Mouse (Mus musculus): Measurements from ENCODE around the gene Cux2. TPM values are rescaled to one million over a fixed set of nuclear protein-coding genes. Genes with fewer than 3 reads are reported as not detected.

The Cux2 gene
- polyA plus RNA-seq, 1 experiment from 2014 or later, result 1.5 TPM

- Histone ChIP-seq H3K27me3 (replicated peaks; ENCODE audit: control insufficient read depth, insufficient read depth, low read length) (no peaks in the 10 kb centered on the region), H3K36me3 (ENCODE audit: control insufficient read depth, insufficient read depth) (peaks cover 39% of the 10 kb centered on the region), H3K9ac (ENCODE audit: low read depth, low read length) (no peak overlapping the region), H3K27ac (ENCODE audit: low read depth, low read length) (no peak overlapping the region), H3K9me3 (ENCODE audit: control insufficient read depth) (no peaks in the 10 kb centered on the region), H3K4me3 (ENCODE audit: low read depth, low read length) (no peak overlapping the region), H3K4me1 (replicated peaks; ENCODE audit: control insufficient read depth, insufficient read depth, low read length) (0 out of 2 replicates have a peak, but pooled peaks cover 10% of the 10 kb centered on the region), H3K4me2 (replicated peaks; ENCODE audit: low read depth) (no peak overlapping the region)
- TF ChIP-seq CTCF (IDR thresholded peaks at IDR 0.05; ENCODE audit: low read depth), result no peak
- no peak for ATAC-seq
- WGBS, result 89% methylated on average over 3 of the region's 3 CpGs
Measured at GRCm38 (mm10) chr5:121825606-121826005, 224.3 kb downstream of the Cux2 start.

- no peaks in the 10 kb centered on the region for H3K9me3 ChIP-seq (ENCODE audit: control insufficient read depth)
- H3K27ac ChIP-seq (ENCODE audit: low read depth, low read length), result peak overlapping the region; percentile 41; the same call in 1 of the 2 replicates
- no peak overlapping the region for H3K4me2 ChIP-seq (replicated peaks; ENCODE audit: low read depth)
- H3K4me1 ChIP-seq (replicated peaks; ENCODE audit: control insufficient read depth, insufficient read depth, low read length), result 0 out of 2 replicates have a peak, but pooled peaks cover 10% of the 10 kb centered on the region
- no peak for TF ChIP-seq CTCF (IDR thresholded peaks at IDR 0.05; ENCODE audit: low read depth)
- peaks cover 47% of the 10 kb centered on the region for H3K36me3 ChIP-seq (ENCODE audit: control insufficient read depth, insufficient read depth)
- H3K27me3 ChIP-seq (replicated peaks; ENCODE audit: control insufficient read depth, insufficient read depth, low read length), result no peaks in the 10 kb centered on the region
- no peak for ATAC-seq
- no peak overlapping the region for H3K9ac ChIP-seq (ENCODE audit: low read depth, low read length)
- WGBS, result 59% methylated on average over 4 of the region's 4 CpGs
- H3K4me3 ChIP-seq (ENCODE audit: low read depth, low read length), result no peak overlapping the region
Measured at GRCm38 (mm10) chr5:121824121-121824520, 225.8 kb downstream of the Cux2 start.

- Histone ChIP-seq H3K4me1 (replicated peaks; ENCODE audit: control insufficient read depth, insufficient read depth, low read length) (0 out of 2 replicates have a peak, but pooled peaks cover 10% of the 10 kb centered on the region), H3K9ac (ENCODE audit: low read depth, low read length) (no peak overlapping the region), H3K27me3 (replicated peaks; ENCODE audit: control insufficient read depth, insufficient read depth, low read length) (no peaks in the 10 kb centered on the region), H3K4me2 (replicated peaks; ENCODE audit: low read depth) (no peak overlapping the region), H3K36me3 (ENCODE audit: control insufficient read depth, insufficient read depth) (peaks cover 51% of the 10 kb centered on the region), H3K27ac (ENCODE audit: low read depth, low read length) (no peak overlapping the region), H3K9me3 (ENCODE audit: control insufficient read depth) (no peaks in the 10 kb centered on the region), H3K4me3 (ENCODE audit: low read depth, low read length) (no peak overlapping the region)
- no peak for TF ChIP-seq CTCF (IDR thresholded peaks at IDR 0.05; ENCODE audit: low read depth)
- WGBS, result 89% methylated on average over 1 of the region's 1 CpGs
- no peak for ATAC-seq
Measured at GRCm38 (mm10) chr5:121823668-121824067, 226.2 kb downstream of the Cux2 start.

- H3K4me3 ChIP-seq (ENCODE audit: low read depth, low read length), result no peak overlapping the region
- H3K36me3 ChIP-seq (ENCODE audit: control insufficient read depth, insufficient read depth), result peaks cover 51% of the 10 kb centered on the region
- H3K9ac ChIP-seq (ENCODE audit: low read depth, low read length), result no peak overlapping the region
- WGBS, result 80% methylated on average over 7 of the region's 7 CpGs
- H3K9me3 ChIP-seq (ENCODE audit: control insufficient read depth), result no peaks in the 10 kb centered on the region
- H3K4me2 ChIP-seq (replicated peaks; ENCODE audit: low read depth), result no peak overlapping the region
- ATAC-seq, result no peak
- no peak for TF ChIP-seq CTCF (IDR thresholded peaks at IDR 0.05; ENCODE audit: low read depth)
- no peak overlapping the region for H3K27ac ChIP-seq (ENCODE audit: low read depth, low read length)
- 0 out of 2 replicates have a peak, but pooled peaks cover 10% of the 10 kb centered on the region for H3K4me1 ChIP-seq (replicated peaks; ENCODE audit: control insufficient read depth, insufficient read depth, low read length)
- H3K27me3 ChIP-seq (replicated peaks; ENCODE audit: control insufficient read depth, insufficient read depth, low read length), result no peaks in the 10 kb centered on the region
Measured at GRCm38 (mm10) chr5:121822786-121823505, 227.0 kb downstream of the Cux2 start.

- Histone ChIP-seq H3K4me3 (ENCODE audit: low read depth, low read length) (no peak overlapping the region), H3K27ac (ENCODE audit: low read depth, low read length) (peak overlapping the region; percentile 41; the same call in 1 of the 2 replicates), H3K9ac (ENCODE audit: low read depth, low read length) (no peak overlapping the region), H3K27me3 (replicated peaks; ENCODE audit: control insufficient read depth, insufficient read depth, low read length) (no peaks in the 10 kb centered on the region), H3K4me2 (replicated peaks; ENCODE audit: low read depth) (no peak overlapping the region), H3K36me3 (ENCODE audit: control insufficient read depth, insufficient read depth) (peaks cover 61% of the 10 kb centered on the region), H3K4me1 (replicated peaks; ENCODE audit: control insufficient read depth, insufficient read depth, low read length) (0 out of 2 replicates have a peak, but pooled peaks cover 5% of the 10 kb centered on the region), H3K9me3 (ENCODE audit: control insufficient read depth) (no peaks in the 10 kb centered on the region)
- no peak for TF ChIP-seq CTCF (IDR thresholded peaks at IDR 0.05; ENCODE audit: low read depth)
- no peak for ATAC-seq
- WGBS, result 64% methylated on average over 5 of the region's 5 CpGs
Measured at GRCm38 (mm10) chr5:121821552-121821951, 228.3 kb downstream of the Cux2 start.

GRCm38 (mm10) chr5:121821116-121821515 lies 228.8 kb downstream of the Cux2 start:
- H3K4me1 ChIP-seq (replicated peaks; ENCODE audit: control insufficient read depth, insufficient read depth, low read length), result 0 out of 2 replicates have a peak, but pooled peaks cover 5% of the 10 kb centered on the region
- no peak overlapping the region for H3K4me2 ChIP-seq (replicated peaks; ENCODE audit: low read depth)
- TF ChIP-seq CTCF (IDR thresholded peaks at IDR 0.05; ENCODE audit: low read depth), result no peak
- H3K4me3 ChIP-seq (ENCODE audit: low read depth, low read length), result no peak overlapping the region
- peak overlapping the region; percentile 41; the same call in 1 of the 2 replicates for H3K27ac ChIP-seq (ENCODE audit: low read depth, low read length)
- no peak for ATAC-seq
- H3K36me3 ChIP-seq (ENCODE audit: control insufficient read depth, insufficient read depth), result peaks cover 65% of the 10 kb centered on the region
- no peak overlapping the region for H3K9ac ChIP-seq (ENCODE audit: low read depth, low read length)
- WGBS, result 87% methylated on average over 5 of the region's 5 CpGs
- no peaks in the 10 kb centered on the region for H3K27me3 ChIP-seq (replicated peaks; ENCODE audit: control insufficient read depth, insufficient read depth, low read length)
- no peaks in the 10 kb centered on the region for H3K9me3 ChIP-seq (ENCODE audit: control insufficient read depth)

Data from intestine, postnatal 0 days (tissue).